Mouse (Mus musculus) kidney, adult 2 months (tissue): ENCODE measurements around the gene Dand5.

Source experiments
- CTCF ChIP-seq: fragments of 200-500 bp; conservative IDR thresholded peaks from 2 replicates; pipeline ENCODE4 v1.5.1; 2011; ENCODE audit warnings: low read depth, mild to moderate bottlenecking, control low read depth, low read length, moderate library complexity, mixed read lengths; ENCODE audit not compliant: insufficient read depth, insufficient read length
- POLR2A ChIP-seq: fragments of 200-500 bp; IDR thresholded peaks from one replicate; pipeline ENCODE4 v1.6.1; 2011; ENCODE audit warnings: low read depth, low read length, control low read depth

DNA sequence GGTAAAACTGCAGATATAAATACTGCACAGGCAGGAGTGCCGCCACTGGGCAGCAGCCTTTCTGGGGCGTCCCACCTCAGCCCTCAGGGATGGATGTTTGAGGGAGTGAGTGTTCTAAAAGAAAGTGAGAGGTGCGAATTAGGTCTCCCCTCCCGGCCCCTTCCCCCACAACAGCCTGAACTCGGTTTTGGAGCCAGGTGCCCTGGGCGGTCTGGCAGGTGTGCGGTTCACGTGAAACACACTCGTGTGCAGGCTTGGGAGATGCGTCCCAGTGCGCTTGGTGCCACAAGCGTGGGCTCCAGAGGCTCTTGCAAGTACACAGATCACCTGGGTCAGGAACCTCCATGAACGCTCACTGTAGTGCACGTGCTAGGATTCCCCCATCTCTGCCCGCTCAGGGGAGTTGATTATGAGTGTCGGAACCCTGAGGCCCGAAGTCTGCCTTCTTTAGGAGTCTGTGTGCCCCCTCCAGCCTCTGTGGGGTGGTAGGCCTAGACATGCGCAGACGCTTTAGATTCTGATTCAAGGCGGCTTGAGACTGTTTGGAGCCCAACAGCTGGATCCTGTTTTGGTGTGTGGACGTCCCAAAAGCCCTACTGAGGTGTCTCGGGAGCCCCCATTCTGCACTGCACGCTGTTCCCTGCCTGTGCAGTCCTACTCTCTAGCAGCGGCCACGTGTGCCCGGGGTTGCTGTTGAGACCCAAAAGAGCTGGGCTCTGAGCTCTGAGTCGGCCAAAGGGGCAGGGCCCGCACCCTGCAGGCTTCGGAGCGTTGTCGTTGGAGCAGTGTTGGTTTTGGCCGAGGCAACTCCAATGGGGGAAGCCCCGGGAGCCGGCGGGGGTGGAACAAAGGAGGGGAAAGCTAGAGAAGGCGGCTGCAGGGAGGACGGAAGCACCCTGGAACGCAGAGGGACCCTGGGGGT, 36.6 kb downstream of the Dand5 start:
- TF ChIP-seq CTCF: no peak
- no peak for TF ChIP-seq POLR2A
